Mouse (Mus musculus): Measurements from ENCODE around the gene Ssmem1. TPM values are rescaled to one million over a fixed set of nuclear protein-coding genes. Genes with fewer than 3 reads are reported as not detected.

Gene Ssmem1
- polyA plus RNA-seq, 1 experiment from 2014 or later = not detected

DNA sequence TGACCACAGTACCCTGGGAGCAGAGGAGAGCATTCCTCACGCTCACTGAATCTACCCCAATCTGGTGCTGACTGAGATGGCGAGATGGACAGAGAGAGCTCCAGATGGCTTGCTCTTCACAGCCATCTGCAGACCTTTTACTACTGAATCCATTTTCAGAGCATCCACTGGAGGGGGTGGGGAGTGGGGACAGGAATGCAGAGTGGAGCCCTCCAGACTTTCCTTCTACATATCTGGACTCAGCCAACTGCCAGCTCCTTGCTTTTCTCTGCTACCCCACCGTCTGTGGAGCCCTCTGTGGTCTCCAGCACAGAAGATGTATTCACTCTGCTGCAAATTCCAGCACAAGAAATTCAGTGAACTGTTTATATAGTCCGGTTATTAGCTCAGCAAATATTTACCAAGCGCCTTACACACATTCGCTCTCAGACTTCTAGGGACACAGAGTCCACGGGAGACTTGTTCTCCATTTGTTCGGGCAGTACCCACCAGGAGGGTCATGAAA is 32.4 kb upstream of the Ssmem1 start:
- H3K27me3 ChIP-seq (replicated peaks) = no peaks in the 10 kb centered on the region
- 0 out of 2 replicates have a peak overlapping the region, but pooled peaks have one; percentile 12 for H3K27ac ChIP-seq (replicated peaks)
- peaks cover 52% of the 10 kb centered on the region for H3K36me3 ChIP-seq
- 77% methylated on average over 8 of the region's 8 CpGs for WGBS
- no peaks in the 10 kb centered on the region for H3K9me3 ChIP-seq
- no peak for ATAC-seq (ENCODE audit: extremely low read depth, insufficient number of reproducible peaks, low FRiP score, low TSS enrichment)
- H3K4me1 ChIP-seq = 0 out of 2 replicates have a peak, but pooled peaks cover 4% of the 10 kb centered on the region
- H3K4me3 ChIP-seq = no peak overlapping the region
- no peak overlapping the region for H3K9ac ChIP-seq
- H3K4me2 ChIP-seq = no peak overlapping the region

DNA sequence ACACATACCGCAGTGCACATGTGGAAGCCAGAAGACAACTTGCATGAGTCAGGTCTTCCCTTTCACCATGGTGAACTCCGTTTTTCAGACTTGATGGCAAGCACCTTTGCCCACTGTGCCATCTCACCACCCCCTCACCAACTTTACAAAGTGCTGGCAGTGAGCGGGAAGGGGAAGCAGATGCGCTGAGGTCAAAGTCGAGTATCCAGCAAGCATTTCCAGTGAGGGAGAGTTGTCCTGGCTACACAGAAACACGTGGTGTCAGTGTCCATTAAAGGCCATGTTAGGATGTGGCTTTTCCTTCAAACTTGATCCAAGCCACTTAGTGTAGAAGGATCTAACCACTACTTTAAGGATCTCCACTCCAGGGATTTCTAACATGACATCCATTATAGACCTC is 31.9 kb upstream of the Ssmem1 start:
- no peaks in the 10 kb centered on the region for H3K9me3 ChIP-seq
- peaks cover 57% of the 10 kb centered on the region for H3K36me3 ChIP-seq
- no peak for ATAC-seq (ENCODE audit: extremely low read depth, insufficient number of reproducible peaks, low FRiP score, low TSS enrichment)
- 87% methylated on average over 6 of the region's 6 CpGs for WGBS
- no peak overlapping the region for H3K4me3 ChIP-seq
- no peaks in the 10 kb centered on the region for H3K27me3 ChIP-seq (replicated peaks)
- H3K4me1 ChIP-seq = 0 out of 2 replicates have a peak, but pooled peaks cover 4% of the 10 kb centered on the region
- H3K27ac ChIP-seq (replicated peaks) = no peak overlapping the region
- H3K4me2 ChIP-seq = no peak overlapping the region
- no peak overlapping the region for H3K9ac ChIP-seq

DNA sequence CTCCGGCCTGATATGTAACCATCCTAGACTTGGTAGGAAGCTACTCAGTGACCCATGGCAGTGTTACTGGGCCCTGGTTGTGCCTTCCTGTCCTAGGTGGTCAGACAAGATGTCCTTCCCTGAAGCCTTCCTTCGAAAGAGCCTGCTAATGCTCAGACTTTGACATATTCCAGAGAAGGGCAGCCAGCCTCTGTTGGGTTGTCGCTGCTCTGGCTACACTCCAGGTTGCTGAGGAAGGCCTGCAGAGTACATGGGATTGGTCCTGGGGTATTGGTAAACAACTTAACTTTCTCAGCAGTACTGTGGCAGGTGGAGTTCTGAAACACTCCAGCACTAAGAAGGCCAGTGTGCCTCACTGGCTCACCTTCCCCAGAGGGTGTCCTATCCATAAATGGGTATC is 30.2 kb upstream of the Ssmem1 start:
- H3K4me2 ChIP-seq = no peak overlapping the region
- H3K9me3 ChIP-seq = no peaks in the 10 kb centered on the region
- 0 out of 2 replicates have a peak, but pooled peaks cover 4% of the 10 kb centered on the region for H3K4me1 ChIP-seq
- H3K4me3 ChIP-seq = no peak overlapping the region
- WGBS = 73% methylated on average over 3 of the region's 3 CpGs
- H3K36me3 ChIP-seq = peaks cover 73% of the 10 kb centered on the region
- H3K27ac ChIP-seq (replicated peaks) = no peak overlapping the region
- no peak for ATAC-seq (ENCODE audit: extremely low read depth, insufficient number of reproducible peaks, low FRiP score, low TSS enrichment)
- no peaks in the 10 kb centered on the region for H3K27me3 ChIP-seq (replicated peaks)
- H3K9ac ChIP-seq = no peak overlapping the region

DNA sequence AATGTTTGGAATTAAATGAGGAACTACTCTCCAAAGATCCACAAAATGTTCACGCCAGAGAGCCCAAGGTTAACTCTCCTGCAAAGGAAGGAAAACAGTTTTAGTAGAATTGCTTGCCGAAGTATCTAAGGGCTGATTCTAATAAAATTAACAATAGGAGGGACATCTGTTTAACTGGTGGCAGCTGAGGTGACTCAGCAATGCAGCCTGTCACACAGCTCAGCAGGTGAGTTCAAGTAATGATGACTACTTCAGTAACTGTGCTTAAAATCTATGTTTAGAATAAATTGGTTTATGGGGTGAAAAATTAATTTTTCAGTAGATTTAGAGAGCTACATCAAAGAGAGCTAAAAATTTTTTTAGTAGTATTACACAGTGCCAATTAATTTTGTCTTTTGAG is 26.7 kb upstream of the Ssmem1 start:
- no peak overlapping the region for H3K4me3 ChIP-seq
- peaks cover 99% of the 10 kb centered on the region for H3K36me3 ChIP-seq
- no peak overlapping the region for H3K4me2 ChIP-seq
- no peak overlapping the region for H3K27ac ChIP-seq (replicated peaks)
- ATAC-seq (ENCODE audit: extremely low read depth, insufficient number of reproducible peaks, low FRiP score, low TSS enrichment) = no peak
- H3K9me3 ChIP-seq = no peaks in the 10 kb centered on the region
- no peaks in the 10 kb centered on the region for H3K27me3 ChIP-seq (replicated peaks)
- 86% methylated on average over 2 of the region's 2 CpGs for WGBS
- H3K9ac ChIP-seq = no peak overlapping the region
- no peaks in the 10 kb centered on the region for H3K4me1 ChIP-seq

DNA sequence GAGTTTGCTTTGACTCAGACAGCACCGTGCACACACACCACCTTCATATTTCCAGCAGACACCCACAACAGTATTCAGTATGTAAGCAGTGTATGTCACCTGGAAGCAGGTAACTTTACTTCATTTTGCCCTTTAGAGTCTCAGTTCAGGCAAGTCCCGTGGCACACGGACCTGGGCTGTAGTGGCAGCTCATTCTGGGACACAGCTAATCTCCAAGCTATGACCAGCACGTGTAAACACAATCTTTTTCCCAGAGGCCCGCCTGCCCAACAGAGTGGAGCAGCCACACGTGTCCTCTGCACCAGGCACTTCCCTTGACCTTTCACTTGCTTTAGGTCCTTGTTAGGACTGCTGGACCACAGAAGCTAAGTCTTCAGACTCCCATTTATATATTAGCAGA is 23.1 kb upstream of the Ssmem1 start:
- no peak overlapping the region for H3K27ac ChIP-seq (replicated peaks)
- ATAC-seq (ENCODE audit: extremely low read depth, insufficient number of reproducible peaks, low FRiP score, low TSS enrichment) = no peak
- no peaks in the 10 kb centered on the region for H3K9me3 ChIP-seq
- WGBS = 80% methylated on average over 6 of the region's 6 CpGs
- H3K4me1 ChIP-seq = no peaks in the 10 kb centered on the region
- peaks cover 94% of the 10 kb centered on the region for H3K36me3 ChIP-seq
- H3K4me2 ChIP-seq = no peak overlapping the region
- no peak overlapping the region for H3K4me3 ChIP-seq
- no peak overlapping the region for H3K9ac ChIP-seq
- H3K27me3 ChIP-seq (replicated peaks) = no peaks in the 10 kb centered on the region

DNA sequence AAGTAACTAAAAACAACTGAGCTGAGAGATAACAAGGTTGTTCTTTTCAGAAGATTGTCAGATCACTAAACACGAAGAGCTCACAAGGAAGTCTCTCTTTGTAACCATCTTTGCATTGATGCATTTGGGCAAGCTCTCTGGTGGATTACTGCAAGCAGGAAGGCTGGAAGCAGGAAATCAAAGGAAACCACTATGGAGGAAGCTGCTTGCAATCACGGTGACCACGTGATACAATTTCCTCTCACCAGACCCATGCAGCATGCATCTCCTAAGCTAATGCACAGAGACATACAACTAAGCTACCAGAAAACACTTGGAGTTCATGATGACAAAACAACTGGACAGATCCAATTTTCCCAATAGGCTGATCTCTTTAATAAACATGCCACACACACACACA is 10.6 kb upstream of the Ssmem1 start:
- Histone ChIP-seq H3K9ac (no peak overlapping the region), H3K4me2 (no peak overlapping the region), H3K4me3 (no peak overlapping the region), H3K36me3 (peaks cover 76% of the 10 kb centered on the region), H3K9me3 (no peaks in the 10 kb centered on the region), H3K27me3 (replicated peaks) (no peaks in the 10 kb centered on the region), H3K4me1 (peaks cover 8% of the 10 kb centered on the region), H3K27ac (replicated peaks) (no peak overlapping the region)
- WGBS = 66% methylated on average over 3 of the region's 3 CpGs
- ATAC-seq (ENCODE audit: extremely low read depth, insufficient number of reproducible peaks, low FRiP score, low TSS enrichment) = no peak

DNA sequence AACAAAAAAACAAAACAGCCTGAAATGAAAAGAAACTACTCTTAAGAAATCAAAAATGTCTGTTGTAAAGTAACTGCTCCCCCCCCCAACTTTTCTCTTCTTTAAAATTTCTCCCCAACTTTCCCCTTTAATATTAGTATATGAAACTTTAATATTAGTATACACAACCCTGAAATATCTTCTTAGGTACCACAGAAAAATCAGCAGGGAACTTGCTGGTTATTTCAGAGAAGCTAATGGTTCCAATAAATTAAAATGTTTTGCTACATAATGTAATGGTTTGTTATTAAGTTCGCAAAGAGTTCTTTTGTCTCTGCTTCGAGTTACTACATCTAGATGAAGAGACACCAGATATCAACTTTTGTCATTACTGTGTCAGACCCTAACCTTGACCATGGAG is 825 bp upstream of the Ssmem1 start:
- ATAC-seq (ENCODE audit: extremely low read depth, insufficient number of reproducible peaks, low FRiP score, low TSS enrichment) = no peak
- Histone ChIP-seq H3K36me3 (peaks cover 36% of the 10 kb centered on the region), H3K9ac (peak overlapping the region; percentile 87), H3K4me1 (peaks cover 11% of the 10 kb centered on the region), H3K4me2 (peak overlapping the region; percentile 81), H3K27ac (replicated peaks) (peak overlapping the region; percentile 99), H3K27me3 (replicated peaks) (no peaks in the 10 kb centered on the region), H3K4me3 (peak overlapping the region; percentile 62), H3K9me3 (no peaks in the 10 kb centered on the region)
- WGBS = 11% methylated on average over 2 of the region's 2 CpGs

GRCm38 (mm10) chr6:30510291-30510690 is 642 bp downstream of the Ssmem1 start:
- Histone ChIP-seq H3K4me1 (peaks cover 19% of the 10 kb centered on the region), H3K27ac (replicated peaks) (peak overlapping the region; percentile 99), H3K4me3 (peak overlapping the region; percentile 62; the same call in 1 of the 2 replicates), H3K27me3 (replicated peaks) (no peaks in the 10 kb centered on the region), H3K4me2 (peak overlapping the region; percentile 81), H3K9me3 (no peaks in the 10 kb centered on the region), H3K36me3 (peaks cover 25% of the 10 kb centered on the region), H3K9ac (peak overlapping the region; percentile 70)
- no peak for ATAC-seq (ENCODE audit: extremely low read depth, insufficient number of reproducible peaks, low FRiP score, low TSS enrichment)
- WGBS = 79% methylated on average over 5 of the region's 5 CpGs

DNA sequence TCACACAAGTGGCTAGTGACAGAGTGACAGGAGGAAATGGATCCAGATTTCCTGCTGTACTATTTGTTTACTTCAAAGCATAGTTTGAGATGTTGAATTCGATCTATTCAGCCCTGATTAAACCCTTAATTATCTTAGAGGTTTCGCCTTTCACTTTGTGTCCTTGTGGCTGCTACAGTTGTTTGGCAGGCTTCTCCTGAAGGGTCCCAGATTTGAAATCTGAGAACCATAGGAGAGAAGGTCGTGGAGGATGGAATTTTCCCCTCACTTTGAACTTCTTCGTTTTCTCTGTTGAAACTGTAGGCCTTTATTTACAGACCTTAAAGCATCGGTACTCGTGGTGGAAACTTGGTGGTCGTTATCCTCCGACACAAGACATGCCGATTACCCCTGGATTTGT is 4.6 kb downstream of the Ssmem1 start:
- peaks cover 16% of the 10 kb centered on the region for H3K4me1 ChIP-seq
- 17% methylated on average over 9 of the region's 9 CpGs for WGBS
- peak overlapping the region; percentile 45 for H3K27ac ChIP-seq (replicated peaks)
- no peak for ATAC-seq (ENCODE audit: extremely low read depth, insufficient number of reproducible peaks, low FRiP score, low TSS enrichment)
- H3K36me3 ChIP-seq = no peaks in the 10 kb centered on the region
- H3K4me3 ChIP-seq = no peak overlapping the region
- 0 out of 2 replicates have a peak overlapping the region, but pooled peaks have one; percentile 1 for H3K4me2 ChIP-seq
- peak overlapping the region; percentile 48; the same call in 1 of the 2 replicates for H3K9ac ChIP-seq
- no peaks in the 10 kb centered on the region for H3K9me3 ChIP-seq
- H3K27me3 ChIP-seq (replicated peaks) = no peaks in the 10 kb centered on the region

GRCm38 (mm10) chr6:30520400-30520799 is 10.8 kb downstream of the Ssmem1 start:
- no peak overlapping the region for H3K27ac ChIP-seq (replicated peaks)
- 59% methylated on average over 11 of the region's 11 CpGs for WGBS
- H3K36me3 ChIP-seq = no peaks in the 10 kb centered on the region

GRCm38 (mm10) chr6:30525456-30526332 is 16.0 kb downstream of the Ssmem1 start:
- no peaks in the 10 kb centered on the region for H3K36me3 ChIP-seq
- no peaks in the 10 kb centered on the region for H3K27me3 ChIP-seq (replicated peaks)
- H3K27ac ChIP-seq (replicated peaks) = peak overlapping the region; percentile 94
- peak overlapping the region; percentile 2; the same call in 1 of the 2 replicates for H3K4me2 ChIP-seq
- H3K4me3 ChIP-seq = no peak overlapping the region
- peaks cover 59% of the 10 kb centered on the region for H3K4me1 ChIP-seq
- no peaks in the 10 kb centered on the region for H3K9me3 ChIP-seq
- WGBS = 42% methylated on average over 7 of the region's 7 CpGs
- no peak for ATAC-seq (ENCODE audit: extremely low read depth, insufficient number of reproducible peaks, low FRiP score, low TSS enrichment)
- peak overlapping the region; percentile 47; the same call in 1 of the 2 replicates for H3K9ac ChIP-seq

More at GRCm38 (mm10) chr6:30520400-30520799, 10.8 kb downstream of the Ssmem1 start:
- ATAC-seq (ENCODE audit: extremely low read depth, insufficient number of reproducible peaks, low FRiP score, low TSS enrichment) = no peak
- Histone ChIP-seq H3K4me1 (peaks cover 13% of the 10 kb centered on the region), H3K27me3 (replicated peaks) (no peaks in the 10 kb centered on the region), H3K4me2 (no peak overlapping the region), H3K9me3 (no peaks in the 10 kb centered on the region), H3K9ac (no peak overlapping the region), H3K4me3 (no peak overlapping the region)

All from heart, embryonic 13.5 days (tissue).